Mouse (Mus musculus): ENCODE measurements around the gene Mus81. TPM values are rescaled to one million over a fixed set of nuclear protein-coding genes. Genes with fewer than 3 reads are reported as not detected.
A peak's percentile ranks its signal among the peaks of the same experiment; 100 is the strongest.

Mus81 gene
- polyA plus RNA-seq, 1 experiment from 2014 or later: 43.2 TPM

GRCm38 (mm10) chr19:5477004-5477667 lies 11.1 kb downstream of the Mus81 start:
- Histone ChIP-seq H3K27ac (replicated peaks) (no peak overlapping the region), H3K36me3 (peaks cover 37% of the 10 kb centered on the region), H3K9ac (no peak overlapping the region), H3K4me3 (no peak overlapping the region), H3K9me3 (no peaks in the 10 kb centered on the region), H3K27me3 (no peaks in the 10 kb centered on the region), H3K4me1 (replicated peaks) (peaks cover 40% of the 10 kb centered on the region), H3K4me2 (no peak overlapping the region)
- ATAC-seq (ENCODE audit: low read depth): no peak
- 73% methylated on average over 10 of the region's 10 CpGs for WGBS

GRCm38 (mm10) chr19:5475069-5475714 lies 13.0 kb downstream of the Mus81 start:
- Histone ChIP-seq H3K4me3 (peak overlapping the region; percentile 52), H3K27me3 (no peaks in the 10 kb centered on the region), H3K9me3 (no peaks in the 10 kb centered on the region), H3K4me2 (peak overlapping the region; percentile 83), H3K4me1 (replicated peaks) (peaks cover 40% of the 10 kb centered on the region), H3K27ac (replicated peaks) (peak overlapping the region; percentile 74), H3K9ac (peak overlapping the region; percentile 72), H3K36me3 (peaks cover 18% of the 10 kb centered on the region; the same call in 1 of the 2 replicates)
- WGBS: 21% methylated on average over 13 of the region's 13 CpGs
- ATAC-seq (ENCODE audit: low read depth): peak; percentile 28; the same call in 1 of the 2 replicates

- H3K9me3 ChIP-seq: no peaks in the 10 kb centered on the region
- peak overlapping the region; percentile 52 for H3K4me3 ChIP-seq
- H3K27ac ChIP-seq (replicated peaks): peak overlapping the region; percentile 74
- H3K4me2 ChIP-seq: peak overlapping the region; percentile 83
- WGBS: 1% methylated on average over 48 of the region's 68 CpGs
- no peaks in the 10 kb centered on the region for H3K27me3 ChIP-seq
- peaks cover 40% of the 10 kb centered on the region for H3K4me1 ChIP-seq (replicated peaks)
- peak; percentile 46 for ATAC-seq (ENCODE audit: low read depth)
- H3K36me3 ChIP-seq: 0 out of 2 replicates have a peak, but pooled peaks cover 13% of the 10 kb centered on the region
- H3K9ac ChIP-seq: peak overlapping the region; percentile 72
Observed at GRCm38 (mm10) chr19:5474281-5475068, 13.7 kb downstream of the Mus81 start.

- WGBS: 2% methylated on average over 22 of the region's 22 CpGs
- Histone ChIP-seq H3K4me3 (peak within 1 kb of the TSS; percentile 52), H3K27me3 (no peaks in the 10 kb centered on the region), H3K4me1 (replicated peaks) (peaks cover 40% of the 10 kb centered on the region), H3K9ac (peak within 1 kb of the TSS; percentile 72), H3K4me2 (peak within 1 kb of the TSS; percentile 83), H3K27ac (replicated peaks) (peak within 1 kb of the TSS; percentile 74), H3K36me3 (0 out of 2 replicates have a peak, but pooled peaks cover 5% of the 10 kb centered on the region), H3K9me3 (no peaks in the 10 kb centered on the region)
- ATAC-seq (ENCODE audit: low read depth): peak; percentile 48
Observed at GRCm38 (mm10) chr19:5473720-5474119, 14.5 kb downstream of the Mus81 start, which contains the start of gene Efemp2. TSS of gene Efemp2 (plus strand) at chr19:5473954.

GRCm38 (mm10) chr19:5472857-5473256 lies 15.3 kb downstream of the Mus81 start:
- Histone ChIP-seq H3K27me3 (no peaks in the 10 kb centered on the region), H3K9ac (no peak overlapping the region), H3K27ac (replicated peaks) (no peak overlapping the region), H3K36me3 (peaks cover 4% of the 10 kb centered on the region), H3K9me3 (no peaks in the 10 kb centered on the region), H3K4me2 (no peak overlapping the region), H3K4me3 (no peak overlapping the region), H3K4me1 (replicated peaks) (peaks cover 38% of the 10 kb centered on the region)
- WGBS: 82% methylated on average over 3 of the region's 3 CpGs
- ATAC-seq (ENCODE audit: low read depth): no peak

- Histone ChIP-seq H3K4me1 (replicated peaks) (peaks cover 29% of the 10 kb centered on the region), H3K27me3 (no peaks in the 10 kb centered on the region), H3K4me2 (no peak overlapping the region), H3K27ac (replicated peaks) (peak overlapping the region; percentile 30; the same call in 1 of the 2 replicates), H3K9ac (no peak overlapping the region), H3K36me3 (peaks cover 14% of the 10 kb centered on the region), H3K4me3 (no peak overlapping the region), H3K9me3 (no peaks in the 10 kb centered on the region)
- WGBS: 44% methylated on average over 5 of the region's 5 CpGs
- no peak for ATAC-seq (ENCODE audit: low read depth)
Observed at GRCm38 (mm10) chr19:5471846-5472245, 16.4 kb downstream of the Mus81 start.

- Histone ChIP-seq H3K4me3 (no peak within 1 kb of the TSS), H3K9me3 (no peaks in the 10 kb centered on the region), H3K9ac (no peak within 1 kb of the TSS), H3K4me1 (replicated peaks) (peaks cover 18% of the 10 kb centered on the region), H3K4me2 (no peak within 1 kb of the TSS), H3K36me3 (peaks cover 42% of the 10 kb centered on the region), H3K27ac (replicated peaks) (no peak within 1 kb of the TSS), H3K27me3 (no peaks in the 10 kb centered on the region)
- WGBS: 63% methylated on average over 5 of the region's 5 CpGs
- ATAC-seq (ENCODE audit: low read depth): no peak
Observed at GRCm38 (mm10) chr19:5468374-5468773, 19.8 kb downstream of the Mus81 start, which contains the start of gene Ctsw. TSS of gene Ctsw (minus strand) at chr19:5468507.

- Histone ChIP-seq H3K9ac (no peak overlapping the region), H3K4me1 (replicated peaks) (peaks cover 18% of the 10 kb centered on the region), H3K4me2 (no peak overlapping the region), H3K4me3 (no peak overlapping the region), H3K27me3 (no peaks in the 10 kb centered on the region), H3K27ac (replicated peaks) (no peak overlapping the region), H3K36me3 (peaks cover 54% of the 10 kb centered on the region), H3K9me3 (no peaks in the 10 kb centered on the region)
- WGBS: 95% methylated on average over 6 of the region's 6 CpGs
- no peak for ATAC-seq (ENCODE audit: low read depth)
Observed at GRCm38 (mm10) chr19:5466916-5467500, 21.2 kb downstream of the Mus81 start.

- Histone ChIP-seq H3K27me3 (no peaks in the 10 kb centered on the region), H3K9ac (no peak overlapping the region), H3K9me3 (no peaks in the 10 kb centered on the region), H3K27ac (replicated peaks) (no peak overlapping the region), H3K36me3 (peaks cover 54% of the 10 kb centered on the region), H3K4me3 (no peak overlapping the region), H3K4me2 (no peak overlapping the region), H3K4me1 (replicated peaks) (peaks cover 32% of the 10 kb centered on the region)
- 96% methylated on average over 8 of the region's 8 CpGs for WGBS
- ATAC-seq (ENCODE audit: low read depth): no peak
Observed at GRCm38 (mm10) chr19:5465037-5465436, 23.2 kb downstream of the Mus81 start.

GRCm38 (mm10) chr19:5463791-5464562 lies 24.2 kb downstream of the Mus81 start:
- Histone ChIP-seq H3K27ac (replicated peaks) (peak overlapping the region; percentile 74), H3K9ac (peak overlapping the region; percentile 68), H3K4me1 (replicated peaks) (peaks cover 36% of the 10 kb centered on the region), H3K27me3 (peaks cover 6% of the 10 kb centered on the region; the same call in 1 of the 2 replicates), H3K36me3 (peaks cover 54% of the 10 kb centered on the region), H3K4me2 (peak overlapping the region; percentile 61), H3K9me3 (no peaks in the 10 kb centered on the region), H3K4me3 (peak overlapping the region; percentile 36)
- peak; percentile 62 for ATAC-seq (ENCODE audit: low read depth)
- 45% methylated on average over 15 of the region's 15 CpGs for WGBS

GRCm38 (mm10) chr19:5463212-5463611 lies 25.0 kb downstream of the Mus81 start:
- H3K27ac ChIP-seq (replicated peaks): no peak overlapping the region
- no peak overlapping the region for H3K4me3 ChIP-seq
- H3K9ac ChIP-seq: no peak overlapping the region
- peaks cover 13% of the 10 kb centered on the region; the same call in 1 of the 2 replicates for H3K27me3 ChIP-seq
- no peak for ATAC-seq (ENCODE audit: low read depth)
- no peaks in the 10 kb centered on the region for H3K9me3 ChIP-seq
- H3K4me1 ChIP-seq (replicated peaks): peaks cover 39% of the 10 kb centered on the region
- peaks cover 54% of the 10 kb centered on the region for H3K36me3 ChIP-seq
- WGBS: 91% methylated on average over 9 of the region's 9 CpGs
- no peak overlapping the region for H3K4me2 ChIP-seq

Measured in neural tube, embryonic 13.5 days (tissue).